Mouse (Mus musculus): Measurements from ENCODE around the gene Sertad4. TPM values are rescaled to one million over a fixed set of nuclear protein-coding genes. Genes with fewer than 3 reads are reported as not detected.

The Sertad4 gene
- total RNA-seq, 2 experiments from 2014 or later: 29.2 to 30.8 TPM

GRCm38 (mm10) chr1:192853429-192853828 lies 2.1 kb downstream of the Sertad4 start:
- no peak for DNase-seq (ENCODE audit: low spot score in 2 of 2)

- DNase-seq (ENCODE audit: low spot score in 2 of 2): no peak
These were observed 3.5 kb downstream of the Sertad4 start for GRCm38 (mm10) chr1:192852047-192852446.

GRCm38 (mm10) chr1:192851640-192852039 lies 3.9 kb downstream of the Sertad4 start:
- peak in 1 of 2 experiments; percentile 44 for DNase-seq (ENCODE audit: low spot score in 2 of 2)

DNA sequence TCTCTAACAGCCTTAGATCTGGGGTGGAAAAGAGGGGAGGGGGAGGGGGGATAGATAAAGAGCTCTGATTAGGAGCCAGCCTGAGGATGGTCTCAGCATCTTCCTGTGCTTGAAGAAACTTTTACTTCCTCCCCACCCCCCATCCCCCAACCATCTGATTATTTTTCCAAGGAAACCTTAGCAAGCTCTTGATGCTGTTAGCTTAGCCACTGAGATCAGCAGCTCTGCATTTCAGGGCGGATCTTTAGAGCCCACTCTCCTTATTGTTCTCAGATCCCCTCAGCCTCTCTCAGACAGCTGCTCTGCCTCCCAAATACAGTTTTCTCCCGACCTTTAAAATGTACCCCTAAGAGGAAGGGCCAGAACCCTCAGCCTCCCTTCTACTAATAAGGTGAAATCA lies 4.4 kb downstream of the Sertad4 start:
- no peak for DNase-seq (ENCODE audit: low spot score in 2 of 2)

DNA sequence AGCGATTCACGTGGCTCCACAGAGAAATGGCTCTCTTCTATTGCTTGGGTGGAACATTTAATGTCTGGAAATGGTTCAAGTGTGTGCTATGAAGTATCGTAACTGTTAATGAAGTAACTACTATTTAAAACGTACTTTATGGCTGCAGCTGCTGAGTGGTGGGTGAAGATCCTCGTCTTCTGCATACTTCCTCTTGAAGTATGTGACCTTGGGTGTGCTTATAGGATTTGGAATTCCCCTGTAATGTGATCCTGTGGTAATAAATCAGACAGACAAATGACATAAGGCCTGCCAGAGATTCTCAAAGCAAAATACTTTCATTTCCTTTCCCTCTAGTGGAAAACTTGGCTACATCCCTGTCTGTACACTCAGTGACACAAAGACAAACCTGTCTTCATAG lies 5.9 kb downstream of the Sertad4 start:
- DNase-seq (ENCODE audit: low spot score in 2 of 2): no peak

DNA sequence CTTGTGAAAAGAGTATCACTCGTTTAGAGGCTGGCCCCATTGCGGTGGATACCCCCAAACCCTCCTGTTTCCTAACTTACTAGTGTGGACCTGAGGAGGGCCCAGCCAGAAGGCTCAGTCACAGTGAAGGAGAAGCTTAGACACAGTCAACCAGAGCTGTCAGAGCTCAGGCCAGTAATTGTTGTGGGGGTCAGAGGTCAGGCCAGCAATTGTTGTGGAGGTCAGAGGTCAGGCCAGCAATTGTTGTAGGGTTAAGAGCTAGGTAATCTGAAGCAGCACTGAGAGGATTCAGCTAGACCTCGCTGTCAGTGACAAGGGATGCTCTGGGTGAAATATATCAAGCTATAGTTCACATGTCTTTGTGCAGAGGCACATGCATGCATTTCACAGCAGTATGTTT lies 8.3 kb downstream of the Sertad4 start:
- no peak for DNase-seq (ENCODE audit: low spot score in 2 of 2)

DNA sequence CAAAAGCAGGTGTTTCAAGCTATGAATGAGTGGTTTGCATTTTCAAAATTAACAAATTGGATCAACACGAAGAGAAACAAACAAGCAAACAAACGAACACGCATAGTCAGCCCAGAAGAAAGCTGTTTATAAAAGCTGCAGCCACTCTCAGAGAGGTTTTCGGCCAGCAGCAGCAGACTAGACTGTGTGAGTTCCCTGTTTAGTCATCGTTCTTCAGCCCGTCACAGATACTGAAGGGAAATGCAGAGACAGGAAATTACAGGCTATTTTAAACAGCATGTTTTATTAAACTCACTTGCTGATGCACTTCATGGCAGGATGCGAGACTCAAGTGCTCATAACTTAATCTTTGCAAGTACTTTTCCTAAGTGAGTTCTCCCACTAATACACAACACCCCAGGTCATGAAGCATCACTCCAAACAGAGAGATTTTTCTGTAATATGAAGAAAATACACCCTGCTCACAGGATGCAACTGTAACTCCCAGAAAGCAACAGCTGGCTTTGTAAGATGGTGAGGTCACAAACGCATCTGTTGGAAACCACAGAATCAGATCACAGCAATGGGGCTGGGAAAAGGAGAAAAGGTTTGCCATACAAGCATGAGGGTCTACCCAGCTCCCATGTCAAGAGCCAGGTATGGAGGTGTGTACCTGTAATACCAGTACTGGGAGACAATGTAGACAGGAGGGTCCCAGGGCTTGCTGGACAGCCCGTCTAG lies 14.3 kb downstream of the Sertad4 start:
- DNase-seq (ENCODE audit: low spot score in 2 of 2): no peak

GRCm38 (mm10) chr1:192840655-192841054 lies 14.9 kb downstream of the Sertad4 start:
- DNase-seq (ENCODE audit: low spot score in 2 of 2): no peak

DNA sequence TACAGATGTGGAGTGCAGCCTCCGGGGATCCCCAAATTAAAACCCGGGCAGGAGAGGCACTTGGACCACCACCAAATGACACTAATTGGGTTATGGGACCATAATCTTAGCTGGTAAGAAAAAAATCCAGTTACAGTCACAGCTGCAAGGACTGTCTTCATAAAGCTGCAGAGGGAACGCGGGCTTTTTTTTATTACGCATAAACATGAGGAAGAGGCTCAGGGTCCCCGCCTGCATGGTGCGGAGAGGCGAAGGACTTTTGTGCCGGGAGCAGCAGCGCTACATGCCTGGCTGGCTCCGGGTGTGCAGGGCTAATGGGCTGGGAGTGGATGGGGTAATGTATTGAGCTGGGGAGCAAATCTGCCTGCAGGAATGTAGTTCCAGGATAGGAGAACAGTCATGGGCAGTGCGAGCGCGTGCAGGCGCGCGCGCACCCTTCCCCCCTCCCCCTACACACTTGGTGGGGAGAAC lies 20.3 kb downstream of the Sertad4 start:
- peak in 1 of 2 experiments; percentile 23 for DNase-seq (ENCODE audit: low spot score in 2 of 2)

GRCm38 (mm10) chr1:192834361-192835210 lies 21.0 kb downstream of the Sertad4 start:
- DNase-seq (ENCODE audit: low spot score in 2 of 2): peak; percentile 47 to 63

DNA sequence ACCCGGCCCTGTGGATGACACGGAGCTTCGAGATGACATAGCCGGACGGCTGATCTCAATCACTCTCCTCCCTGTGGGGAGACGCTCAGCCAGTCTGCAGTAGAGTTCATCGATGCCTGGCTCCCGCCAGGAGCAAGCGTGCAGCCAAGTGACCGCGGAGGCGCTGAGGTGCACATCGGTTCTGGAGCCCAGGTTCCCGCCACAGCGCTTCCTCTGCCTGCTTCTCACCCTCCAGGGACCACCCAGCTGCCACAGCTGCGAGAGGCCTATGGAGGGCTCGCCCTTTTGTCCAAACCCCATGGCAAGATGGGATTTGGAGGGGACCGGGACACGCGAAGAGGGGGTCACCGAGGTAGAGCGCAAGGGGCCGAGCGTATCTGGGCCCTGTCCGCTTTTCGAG lies 22.0 kb downstream of the Sertad4 start:
- DNase-seq (ENCODE audit: low spot score in 2 of 2): peak in 1 of 2 experiments; percentile 21

DNA sequence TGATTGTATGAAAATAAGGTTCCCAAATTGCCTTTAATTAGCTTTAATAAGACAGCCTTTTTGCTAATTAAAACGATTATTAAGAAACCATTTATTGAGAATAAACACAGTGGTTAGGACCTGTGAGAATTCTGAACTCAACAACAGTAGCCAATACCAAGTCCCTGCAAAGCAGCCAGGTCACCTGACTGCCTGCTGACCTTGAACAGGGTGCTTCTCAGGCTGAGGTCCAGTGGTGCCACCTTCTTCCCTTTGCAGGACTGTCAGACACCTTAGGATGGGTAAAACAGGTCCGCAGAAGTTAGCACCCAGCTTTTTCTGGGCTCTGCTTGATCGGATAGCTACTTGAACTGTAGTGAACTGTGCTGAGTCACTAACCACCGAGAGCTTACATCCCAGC lies 22.5 kb downstream of the Sertad4 start:
- DNase-seq (ENCODE audit: low spot score in 2 of 2): no peak

DNA sequence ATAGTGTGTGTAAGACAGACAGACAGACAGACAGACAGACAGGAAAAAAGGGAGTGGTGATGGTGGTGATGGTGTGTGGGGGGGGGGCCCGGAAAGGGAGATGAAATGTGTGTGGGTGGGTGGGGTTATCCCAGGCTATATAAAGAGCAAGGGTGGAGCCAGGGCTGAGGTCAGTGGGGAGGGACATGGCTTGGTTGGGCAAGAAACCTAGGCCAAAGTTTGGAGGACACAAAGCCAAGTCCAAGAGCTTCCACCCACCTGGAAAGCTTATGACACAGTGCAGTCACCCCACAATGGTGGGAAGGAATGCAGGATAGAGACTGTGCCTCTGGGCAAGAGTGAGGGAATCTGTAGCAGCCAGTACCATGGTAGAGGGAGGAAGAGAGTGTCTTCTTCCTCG lies 23.2 kb downstream of the Sertad4 start:
- DNase-seq (ENCODE audit: low spot score in 2 of 2): no peak

GRCm38 (mm10) chr1:192830444-192830843 lies 25.1 kb downstream of the Sertad4 start:
- no peak for DNase-seq (ENCODE audit: low spot score in 2 of 2)

DNA sequence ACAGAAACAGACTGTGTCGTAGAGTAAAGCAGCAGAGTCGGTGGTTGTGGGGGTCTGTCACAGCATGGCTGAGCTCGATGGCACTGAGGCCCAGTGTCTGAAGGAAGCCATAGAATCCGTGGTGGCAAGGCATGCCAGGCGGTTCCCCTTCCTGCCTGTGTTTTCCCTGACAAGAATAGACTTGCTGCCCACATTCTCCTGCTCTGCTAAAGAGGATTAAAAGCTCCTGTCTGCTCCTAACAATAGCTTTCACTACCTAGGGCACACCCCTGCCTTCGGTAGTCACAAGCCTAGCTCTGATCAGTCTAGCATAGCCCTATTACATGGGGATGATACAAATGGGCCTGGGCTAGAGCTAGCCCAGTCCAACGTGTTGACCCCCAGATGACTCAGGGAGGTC lies 26.6 kb downstream of the Sertad4 start:
- no peak for DNase-seq (ENCODE audit: low spot score in 2 of 2)

- no peak for DNase-seq (ENCODE audit: low spot score in 2 of 2)
These were observed 27.6 kb downstream of the Sertad4 start for GRCm38 (mm10) chr1:192827955-192828354.

GRCm38 (mm10) chr1:192825746-192826145 lies 29.8 kb downstream of the Sertad4 start:
- DNase-seq (ENCODE audit: low spot score in 2 of 2): no peak

DNA sequence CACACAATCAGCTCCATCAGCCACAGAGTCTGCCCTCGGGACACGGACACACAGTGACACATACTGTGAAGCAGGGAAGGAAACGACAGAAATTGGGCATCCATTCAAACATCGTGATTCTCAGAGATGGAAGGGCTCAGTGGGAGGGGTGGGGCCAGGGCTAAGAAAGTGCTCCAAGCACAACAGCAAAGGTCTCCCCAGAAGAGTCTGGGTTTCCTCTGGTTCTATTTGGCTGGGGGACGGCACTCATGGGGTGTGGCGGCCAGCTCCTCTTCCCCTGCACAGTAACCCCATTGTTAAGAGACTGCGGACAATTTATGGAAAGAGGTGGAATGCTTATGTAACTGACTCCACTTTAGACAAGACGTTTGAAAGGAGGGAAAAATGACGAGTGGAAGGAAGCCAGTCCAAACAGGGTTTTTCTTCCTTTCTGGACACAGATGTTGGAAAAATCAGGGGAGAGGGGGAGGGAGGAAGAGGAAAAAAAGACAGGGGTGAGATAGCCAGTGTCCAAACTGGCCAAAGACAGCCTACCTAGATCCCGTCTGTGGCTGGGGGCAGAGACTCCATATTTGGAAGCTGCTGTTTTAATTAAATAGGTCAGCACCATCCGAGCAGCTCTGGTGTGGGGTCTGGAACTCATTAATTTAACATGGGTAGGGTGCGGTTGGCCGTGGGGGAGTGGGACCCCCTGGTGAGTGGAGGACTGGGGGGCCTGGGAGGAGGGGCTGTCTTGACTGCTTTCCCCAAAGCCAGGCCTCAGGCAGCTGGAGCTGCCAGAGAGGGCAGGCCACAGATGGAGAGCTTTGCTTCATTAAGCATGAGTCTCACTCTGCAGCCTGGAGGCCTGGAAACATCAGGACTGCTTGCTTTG lies 32.7 kb downstream of the Sertad4 start:
- peak in 1 of 2 experiments; percentile 59 for DNase-seq (ENCODE audit: low spot score in 2 of 2)

DNA sequence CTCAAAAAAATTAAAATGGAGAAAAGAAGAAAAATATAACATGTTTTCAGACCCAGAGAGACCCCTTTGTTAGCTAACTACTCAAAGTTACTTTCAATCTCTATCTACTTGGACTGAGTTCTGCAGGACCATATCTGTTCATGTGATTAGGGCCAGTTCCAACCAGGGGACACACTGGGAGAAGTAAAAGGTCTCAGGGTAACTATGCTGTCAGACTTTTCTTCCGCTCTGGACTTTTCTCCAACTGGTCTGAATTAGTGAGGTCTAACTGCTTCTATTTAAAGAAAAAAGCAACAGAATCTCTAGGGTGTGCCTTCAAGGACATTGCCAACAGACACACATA lies 33.3 kb downstream of the Sertad4 start:
- no peak for DNase-seq (ENCODE audit: low spot score in 2 of 2)

DNA sequence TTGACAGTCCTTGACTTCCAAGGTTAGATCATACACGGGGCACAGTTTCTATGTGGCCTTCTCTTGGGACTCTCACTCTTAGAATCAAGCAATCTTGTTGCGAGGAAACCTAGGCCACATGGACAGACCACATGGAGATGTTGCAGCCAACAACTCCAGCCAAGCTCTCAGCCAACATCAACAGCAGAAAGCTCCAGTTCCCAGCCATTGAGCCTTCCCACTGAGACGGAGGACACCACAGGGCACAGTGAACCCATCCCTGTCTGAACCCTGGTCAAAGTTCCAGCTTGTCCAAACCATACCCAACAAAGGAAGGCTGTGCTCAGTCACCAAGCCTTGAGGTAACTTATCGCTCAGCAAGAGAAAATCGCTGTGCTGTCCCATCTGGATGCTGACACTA lies 37.2 kb downstream of the Sertad4 start:
- DNase-seq (ENCODE audit: low spot score in 2 of 2): no peak

GRCm38 (mm10) chr1:192815789-192816188 lies 39.8 kb downstream of the Sertad4 start:
- DNase-seq (ENCODE audit: low spot score in 2 of 2): no peak

Measured in gastrocnemius, postnatal 4 days (tissue).